Mouse (Mus musculus) spleen, adult 2 months (tissue): Measurements from ENCODE around the gene Plin3. TPM values are rescaled to one million over a fixed set of nuclear protein-coding genes. Genes with fewer than 3 reads are reported as not detected.
A peak's percentile ranks its signal among the peaks of the same experiment; 100 is the strongest.

Source experiments
- DNase-seq, 2 experiments: peaks; one replicate each; pipeline versions ENCODE4 v3.0.0 to v3.0.0-alpha.2; 2012 to 2021; ENCODE audit warnings: low spot score in 2 of 2, low read depth in 1 of 2
- H3K27ac ChIP-seq: fragments of 200-500 bp; 2 replicates; pipeline ENCODE4 v1.5.1; 2012; ENCODE audit warnings: low read length, inconsistent platforms; ENCODE audit not compliant: insufficient read depth
- H3K27me3 ChIP-seq: fragments of 200-500 bp; 2 replicates; pipeline ENCODE4 v1.6.1; 2012; ENCODE audit warnings: mild to moderate bottlenecking, moderate library complexity, low read length, inconsistent platforms; ENCODE audit not compliant: control insufficient read depth, insufficient read depth
- H3K36me3 ChIP-seq: fragments of 200-500 bp; 2 replicates; pipeline ENCODE4 v1.6.1; 2012; ENCODE audit warnings: mild to moderate bottlenecking, low read length, inconsistent platforms; ENCODE audit not compliant: control insufficient read depth, insufficient read depth
- H3K4me1 ChIP-seq: fragments of 200-500 bp; 2 replicates; pipeline ENCODE4 v1.6.1; 2011; ENCODE audit warnings: inconsistent platforms; ENCODE audit not compliant: control insufficient read depth, insufficient read depth, insufficient read length
- H3K4me3 ChIP-seq: fragments of 200-500 bp; 2 replicates; pipeline ENCODE4 v1.5.1; 2011; ENCODE audit warnings: mild to moderate bottlenecking, inconsistent platforms; ENCODE audit not compliant: insufficient read depth, insufficient read length; ENCODE audit errors: extremely low read depth
- CTCF ChIP-seq: fragments of 200-500 bp; IDR thresholded peaks from 2 replicates; pipeline ENCODE4 v1.5.1; 2011; ENCODE audit warnings: mild to moderate bottlenecking, inconsistent platforms; ENCODE audit not compliant: insufficient read depth, insufficient read length, insufficient replicate concordance; ENCODE audit errors: extremely low read depth
- POLR2A ChIP-seq: fragments of 200-500 bp; IDR thresholded peaks from 2 replicates; pipeline ENCODE4 v1.6.1; 2011; ENCODE audit warnings: low read depth, low read length, inconsistent platforms
- WGBS: fragments of 180-500 bp; shearing (Covaris S2); methylation state at CpG from one replicate; pipeline ENCODE4 v1.1.7; 2018; 5-methylcytosine and 5-hydroxymethylcytosine counted together
- polyA plus RNA-seq: library from polyadenylated mRNA; depleted of rRNA; stranded (reverse); fragments of >200 nt; gene quantifications from 2 replicates; pipeline ENCODE4 v1.2.3, GENCODE M21; 2012

Gene Plin3
- polyA plus RNA-seq, 1 experiment = 13.4 TPM

DNA sequence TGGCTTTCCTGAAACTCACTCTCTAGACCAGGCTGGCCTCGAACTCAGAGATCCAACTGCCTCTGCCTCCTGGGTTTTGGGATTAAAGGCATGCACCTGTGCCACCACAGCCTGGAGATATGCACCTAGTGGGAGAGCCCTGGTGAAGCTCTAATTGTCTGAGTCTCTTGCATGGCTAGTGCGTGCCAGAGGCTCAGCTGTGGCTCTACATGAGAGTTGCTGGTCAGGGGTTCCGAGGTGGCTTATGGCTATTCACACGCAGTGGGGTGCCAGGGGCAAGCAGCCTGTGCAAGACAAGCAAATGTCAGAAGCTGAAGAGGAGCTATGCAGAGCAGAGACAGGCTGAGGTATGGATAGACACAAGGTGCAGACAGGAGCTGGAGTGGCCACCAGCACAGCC lies 38.0 kb downstream of the Plin3 start:
- H3K27ac ChIP-seq = no peak overlapping the region
- no peak for DNase-seq
- peaks cover 20% of the 10 kb centered on the region for H3K4me1 ChIP-seq
- H3K36me3 ChIP-seq = peaks cover 12% of the 10 kb centered on the region
- no peak overlapping the region for H3K4me3 ChIP-seq
- WGBS = 91% methylated on average over 4 of the region's 4 CpGs
- TF ChIP-seq CTCF = no peak
- TF ChIP-seq POLR2A = no peak
- no peaks in the 10 kb centered on the region for H3K27me3 ChIP-seq

- no peak overlapping the region for H3K4me3 ChIP-seq
- peaks cover 3% of the 10 kb centered on the region; the same call in 1 of the 2 replicates for H3K4me1 ChIP-seq
- no peaks in the 10 kb centered on the region for H3K36me3 ChIP-seq
- DNase-seq = peak; percentile 58 to 71
- H3K27ac ChIP-seq = no peak overlapping the region
- WGBS = 2% methylated on average over 6 of the region's 6 CpGs
- H3K27me3 ChIP-seq = no peaks in the 10 kb centered on the region
- TF ChIP-seq CTCF (peak; percentile 59; the same call in 1 of the 2 replicates), POLR2A (no peak)
These were observed 41.4 kb downstream of the Plin3 start for GRCm38 (mm10) chr17:56251136-56251829.

DNA sequence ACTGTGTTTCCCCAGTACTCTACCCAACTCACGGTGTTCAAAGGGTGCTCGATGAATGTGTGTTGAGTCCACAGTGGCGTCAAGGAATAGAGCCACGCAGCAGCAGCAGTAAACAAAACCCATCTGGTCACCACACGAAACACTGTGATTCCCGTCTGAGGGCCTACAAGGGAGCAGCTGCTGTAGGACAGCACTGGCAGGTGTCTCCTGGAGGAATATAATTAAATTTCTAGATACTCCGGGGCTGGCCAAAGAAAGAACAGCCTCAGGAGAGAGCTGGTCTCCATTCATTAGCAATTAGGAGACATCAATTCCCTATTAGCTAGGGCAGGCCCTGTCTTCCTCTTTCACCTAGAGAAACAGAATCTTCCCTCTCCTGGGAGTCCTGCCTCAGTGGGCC lies 47.1 kb downstream of the Plin3 start:
- Histone ChIP-seq H3K36me3 (no peaks in the 10 kb centered on the region), H3K4me3 (no peak overlapping the region), H3K4me1 (no peaks in the 10 kb centered on the region), H3K27me3 (no peaks in the 10 kb centered on the region; the same call in 1 of the 2 replicates), H3K27ac (no peak overlapping the region)
- TF ChIP-seq CTCF = no peak
- TF ChIP-seq POLR2A = no peak
- WGBS = 80% methylated on average over 7 of the region's 7 CpGs
- no peak for DNase-seq

- H3K27me3 ChIP-seq = no peaks in the 10 kb centered on the region; the same call in 1 of the 2 replicates
- 6% methylated on average over 33 of the region's 33 CpGs for WGBS
These were observed 50.9 kb downstream of the Plin3 start for GRCm38 (mm10) chr17:56241541-56242401.

DNA sequence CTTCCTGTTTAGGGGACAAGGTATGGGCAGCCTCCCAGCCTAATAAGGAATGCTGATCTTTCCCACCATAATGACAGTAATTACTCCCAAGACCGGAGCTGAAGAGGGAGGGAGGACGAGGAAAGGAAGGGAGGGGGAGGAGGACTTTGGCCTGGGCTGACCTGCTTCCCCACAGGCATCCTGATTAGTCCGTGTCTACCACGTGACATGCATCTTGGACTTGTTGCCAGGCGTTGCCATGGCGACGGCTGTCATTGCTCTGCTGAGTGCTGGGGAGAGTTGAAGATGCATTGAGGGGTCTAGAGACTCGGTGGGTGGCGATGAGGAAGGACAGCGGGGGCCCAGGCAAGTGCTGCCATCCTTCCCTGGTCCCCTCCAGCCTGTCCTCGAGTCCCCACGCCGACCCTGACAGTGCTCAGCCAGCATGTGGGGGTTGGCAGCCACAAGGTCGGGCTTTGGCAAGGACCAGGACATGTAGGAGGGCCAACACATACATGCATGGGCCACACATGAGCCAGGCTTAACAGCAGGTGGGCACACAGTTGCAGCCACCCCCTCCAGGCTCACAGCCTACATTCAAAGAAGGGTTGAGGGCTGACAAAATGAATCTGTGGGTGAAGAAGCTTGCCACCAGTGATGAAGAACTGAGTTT lies 58.7 kb downstream of the Plin3 start:
- DNase-seq = no peak
- H3K27me3 ChIP-seq = no peaks in the 10 kb centered on the region
- no peak overlapping the region for H3K4me3 ChIP-seq
- no peaks in the 10 kb centered on the region for H3K4me1 ChIP-seq
- H3K36me3 ChIP-seq = no peaks in the 10 kb centered on the region
- no peak overlapping the region for H3K27ac ChIP-seq
- WGBS = 7% methylated on average over 14 of the region's 14 CpGs
- TF ChIP-seq CTCF (no peak), POLR2A (no peak)

More at GRCm38 (mm10) chr17:56241541-56242401, 50.9 kb downstream of the Plin3 start:
- peak; percentile 43 to 76 for DNase-seq
- TF ChIP-seq CTCF = no peak
- no peak for TF ChIP-seq POLR2A
- Histone ChIP-seq H3K4me3 (no peak overlapping the region), H3K27ac (no peak overlapping the region), H3K36me3 (no peaks in the 10 kb centered on the region), H3K4me1 (no peaks in the 10 kb centered on the region)

- WGBS = 67% methylated on average over 8 of the region's 8 CpGs
- no peak for DNase-seq
- Histone ChIP-seq H3K36me3 (no peaks in the 10 kb centered on the region), H3K27me3 (no peaks in the 10 kb centered on the region), H3K4me3 (no peak overlapping the region), H3K27ac (no peak overlapping the region), H3K4me1 (no peaks in the 10 kb centered on the region)
- TF ChIP-seq CTCF (no peak), POLR2A (no peak)
These were observed 59.3 kb downstream of the Plin3 start for GRCm38 (mm10) chr17:56233389-56233788.
